Mouse (Mus musculus) brain, embryonic 14.5 days (tissue): ENCODE measurements around the gene Olfr685.

Source experiments
- CTCF ChIP-seq: fragments of 200-500 bp; IDR thresholded peaks from 2 replicates; pipeline ENCODE4 v1.5.1; 2012; ENCODE audit warnings: inconsistent platforms, mild to moderate bottlenecking, moderate library complexity, borderline replicate concordance; ENCODE audit not compliant: insufficient read depth, insufficient read length; ENCODE audit errors: extremely low read depth
- POLR2A ChIP-seq: fragments of 200-500 bp; IDR thresholded peaks from 2 replicates; pipeline ENCODE4 v1.6.1; 2012; ENCODE audit warnings: mild to moderate bottlenecking, inconsistent platforms, borderline replicate concordance; ENCODE audit not compliant: poor library complexity, insufficient read depth, insufficient read length, severe bottlenecking; ENCODE audit errors: extremely low read depth

GRCm38 (mm10) chr7:105185912-105186311 lies at the start of gene Olfr685:
- TF ChIP-seq CTCF (no peak), POLR2A (no peak)
